Mouse (Mus musculus) thymus, postnatal 4 days (tissue): ENCODE measurements around the gene Mast4.

Experiments
- DNase-seq: peaks from one replicate; pipeline ENCODE4 v3.0.0; 2021

Mast4 gene

DNA sequence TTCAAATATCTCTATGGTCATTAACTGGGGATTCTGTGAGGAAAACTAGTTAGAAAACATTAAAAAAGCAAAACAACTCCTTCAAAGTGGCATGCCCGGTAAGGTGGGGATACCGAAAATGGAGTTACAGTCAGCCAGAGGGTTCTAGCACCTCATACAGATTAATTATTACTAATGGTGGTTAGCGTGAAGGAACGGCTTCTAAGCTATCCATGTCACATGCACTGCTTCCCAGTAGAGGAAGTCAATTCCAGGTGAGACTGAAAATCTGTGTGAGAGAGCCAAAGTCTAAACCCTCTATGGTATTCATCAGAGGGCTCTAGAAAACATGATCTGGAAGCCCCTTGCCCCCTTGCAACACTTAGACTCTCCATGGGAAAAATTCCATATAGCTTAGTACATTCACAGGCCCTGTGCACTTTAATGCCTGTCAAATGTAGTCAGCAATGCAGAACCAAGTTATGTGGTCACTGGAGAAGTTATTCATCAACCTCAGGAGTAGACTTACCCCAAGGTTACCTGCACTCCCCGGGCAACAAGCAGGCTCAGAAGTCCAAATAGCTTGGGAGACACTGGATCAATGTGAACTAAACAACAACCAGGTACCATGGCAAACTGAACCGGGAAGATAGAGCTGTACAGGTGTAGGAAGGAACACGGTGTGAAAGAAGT is 96.1 kb downstream of the Mast4 start:
- no peak for DNase-seq

DNA sequence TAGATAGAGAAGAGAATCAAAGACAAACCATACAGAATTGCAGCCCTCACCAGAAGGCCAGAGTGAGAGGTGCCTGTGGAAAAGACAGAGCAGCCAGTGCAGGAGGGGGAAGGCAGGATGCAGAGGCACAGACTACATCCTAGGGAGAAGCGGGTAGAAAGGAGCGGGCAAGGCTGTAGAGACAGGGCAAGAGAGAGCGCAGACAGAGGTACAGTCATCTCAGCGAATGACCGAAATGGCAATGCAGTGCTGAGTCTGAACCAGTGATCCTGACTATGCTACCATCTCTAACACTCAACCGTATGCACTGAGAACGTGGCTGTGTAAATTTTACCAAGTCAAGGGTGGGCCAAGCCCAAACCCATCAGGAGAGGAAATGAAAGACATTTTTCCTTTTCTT is 102.1 kb downstream of the Mast4 start:
- DNase-seq: no peak

DNA sequence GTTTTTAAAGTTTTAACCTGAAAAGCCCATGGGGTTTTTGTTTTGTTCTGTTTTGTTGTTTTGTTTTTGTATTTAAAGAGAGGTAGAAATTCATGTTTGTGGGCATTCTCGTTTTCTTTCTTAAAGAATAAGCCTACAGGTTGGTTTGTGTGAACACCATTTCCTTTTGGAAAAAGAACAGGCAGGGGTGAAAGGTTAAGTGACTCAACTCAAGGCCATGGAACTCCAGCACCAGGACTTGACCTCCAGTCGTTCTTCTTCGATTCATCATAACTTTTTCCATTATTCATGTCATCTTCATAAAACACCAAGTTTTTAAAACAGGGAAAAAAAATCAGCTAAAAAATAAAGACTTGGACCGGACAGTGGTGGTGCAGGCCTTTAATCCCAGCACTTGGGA is 105.2 kb downstream of the Mast4 start:
- no peak for DNase-seq

DNA sequence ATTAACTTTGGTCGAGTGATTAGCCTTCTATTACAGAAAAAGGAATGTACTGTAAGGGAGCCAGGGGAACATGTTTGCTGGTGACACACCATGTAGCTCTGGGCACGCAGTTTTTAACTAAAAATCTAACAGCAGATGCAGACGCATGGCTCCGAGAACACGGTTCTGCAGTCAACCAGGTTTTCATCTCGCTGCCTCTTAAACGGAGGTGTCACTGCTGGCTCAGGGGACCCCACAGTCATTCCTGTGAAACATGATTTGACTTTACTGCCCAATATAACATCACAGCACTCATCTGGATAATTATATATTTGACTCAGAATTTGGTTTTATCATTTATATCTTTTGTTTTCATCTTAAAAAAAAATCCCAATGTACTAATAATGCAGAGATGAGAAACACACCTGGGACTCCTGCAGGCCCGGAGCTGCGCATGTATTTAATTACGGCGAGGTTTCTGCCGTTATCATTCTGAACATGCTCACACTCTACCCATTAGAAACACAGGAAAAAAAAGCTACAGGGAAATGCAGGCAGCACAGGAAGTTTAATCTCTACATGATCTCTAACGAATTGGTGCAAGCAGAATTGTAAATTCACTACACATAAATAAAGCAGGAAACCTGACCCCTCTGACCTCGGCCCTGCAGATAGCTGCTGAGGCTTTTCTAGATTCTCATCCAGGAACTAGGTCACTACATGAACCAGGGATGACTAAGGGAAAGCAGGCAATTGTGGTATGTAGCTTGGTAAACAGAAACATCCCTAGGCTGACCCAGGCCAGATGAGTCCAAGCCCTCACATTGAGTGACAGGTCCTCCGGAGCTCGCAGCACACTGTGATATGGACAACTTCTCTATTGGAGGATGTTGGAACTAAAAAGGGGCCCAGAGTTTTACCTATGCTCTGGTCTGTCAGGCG is 108.1 kb downstream of the Mast4 start:
- no peak for DNase-seq

DNA sequence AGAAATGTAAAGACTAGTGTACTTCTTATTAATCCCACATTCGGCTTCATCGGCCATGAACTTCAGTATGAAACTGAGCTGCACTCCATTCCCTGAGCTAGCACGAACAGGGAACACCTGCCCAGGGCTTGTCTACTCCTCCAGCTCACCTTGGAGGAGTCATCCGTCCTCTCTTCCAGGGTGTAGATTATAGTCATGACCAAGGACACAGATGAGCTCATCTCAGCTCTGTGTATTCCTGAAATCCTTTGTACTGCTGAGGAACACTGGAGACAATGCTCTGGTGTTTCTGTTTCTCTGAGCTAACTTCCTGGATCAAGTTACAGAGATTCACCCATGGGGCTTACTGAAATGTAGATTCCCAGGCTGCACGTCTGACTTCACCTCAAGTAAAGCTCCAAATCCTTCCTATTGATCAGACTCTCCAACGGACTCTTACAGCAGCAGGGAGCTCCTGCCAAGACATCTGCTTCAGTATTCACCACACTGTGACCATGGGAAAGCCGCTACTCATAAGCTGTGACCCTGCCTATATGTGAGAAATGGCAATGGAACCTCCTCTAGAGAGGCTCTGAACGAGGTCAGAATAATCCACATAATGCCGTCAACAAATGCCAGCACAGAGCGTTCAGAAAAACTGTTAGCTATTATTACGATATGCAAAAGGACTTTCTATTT is 108.9 kb downstream of the Mast4 start:
- DNase-seq: no peak

DNA sequence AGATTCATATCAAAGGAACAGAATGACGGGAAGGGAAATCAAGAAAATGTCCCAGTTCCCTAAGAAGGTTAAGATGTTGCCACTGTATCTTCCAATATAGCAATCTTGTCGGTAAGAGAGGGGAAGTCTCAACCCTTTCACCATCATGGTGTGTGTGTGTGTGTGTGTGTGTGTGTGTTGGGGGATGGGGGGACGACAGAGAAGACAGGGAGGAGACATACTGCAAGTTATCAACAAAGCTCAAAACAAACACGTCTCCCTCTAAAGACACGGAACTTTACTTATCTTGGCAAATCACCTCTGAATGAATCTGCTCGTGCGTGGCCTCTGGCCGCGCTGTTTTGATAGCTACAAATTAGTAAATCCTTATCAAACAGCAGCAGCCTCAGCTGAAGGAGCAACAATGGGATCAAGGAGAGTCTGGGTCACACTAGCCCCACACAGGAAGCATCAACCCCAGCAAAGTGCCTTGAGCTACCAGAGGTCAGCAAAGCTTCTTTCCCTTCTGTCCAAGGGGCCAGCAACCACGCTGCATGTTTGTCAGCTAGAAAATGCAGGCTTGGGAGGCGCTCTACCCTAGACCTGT is 113.7 kb downstream of the Mast4 start:
- no peak for DNase-seq

DNA sequence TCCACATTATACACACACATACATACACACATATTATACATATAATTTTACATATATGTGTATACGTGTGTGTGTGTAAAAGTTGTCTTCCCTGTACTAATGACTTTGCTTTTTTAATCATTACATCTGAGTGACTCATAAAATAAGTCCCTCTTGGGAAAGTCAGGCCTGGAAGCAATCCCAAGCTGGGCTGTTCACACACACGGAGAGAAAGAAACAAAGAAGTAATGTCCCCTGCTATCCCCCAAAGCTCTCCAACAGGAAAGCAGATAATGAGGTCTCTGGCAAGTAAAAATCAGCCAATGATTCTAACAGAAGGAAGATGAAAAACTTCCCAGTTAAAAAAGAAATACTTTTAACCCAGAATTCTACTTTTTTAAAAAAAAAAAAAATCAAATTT is 114.3 kb downstream of the Mast4 start:
- no peak for DNase-seq

DNA sequence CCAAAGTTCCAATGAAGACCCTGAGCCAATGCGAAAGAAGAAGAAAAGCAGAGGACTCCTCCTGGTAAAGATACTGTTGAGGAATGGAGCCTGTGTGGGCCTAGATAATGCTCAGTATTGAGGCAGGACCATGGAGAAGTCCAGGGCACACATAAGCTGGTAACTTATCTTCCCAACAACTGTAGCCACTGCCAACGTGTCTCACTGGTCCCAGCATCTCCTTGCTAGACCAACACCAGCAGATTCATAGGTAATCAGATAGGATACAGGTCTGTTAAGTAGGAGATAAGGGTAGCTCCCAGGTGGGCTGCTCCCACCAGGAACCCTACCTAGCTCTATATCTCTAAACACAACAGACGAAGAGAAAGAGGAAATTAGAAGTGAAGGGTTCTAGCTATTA is 116.8 kb downstream of the Mast4 start:
- no peak for DNase-seq

DNA sequence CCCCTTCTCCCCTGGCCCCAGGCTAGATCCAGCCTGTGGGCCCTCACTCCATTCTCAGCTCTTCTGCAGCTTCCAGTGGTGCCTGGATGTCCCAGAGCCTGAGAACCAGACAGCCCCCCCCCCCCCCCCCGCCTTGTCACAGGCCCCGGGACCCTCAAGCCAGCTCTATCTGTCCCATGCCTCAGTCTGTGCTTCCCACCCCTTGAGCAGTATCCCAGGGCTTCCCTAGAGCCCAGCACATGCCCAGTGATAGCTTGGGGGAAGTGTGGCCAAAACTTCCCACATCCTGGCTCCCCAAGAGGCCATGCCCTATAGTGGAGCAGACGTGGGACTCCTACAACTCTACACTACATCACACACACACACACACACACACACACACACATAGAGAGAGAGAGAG is 119.8 kb downstream of the Mast4 start:
- DNase-seq: no peak

DNA sequence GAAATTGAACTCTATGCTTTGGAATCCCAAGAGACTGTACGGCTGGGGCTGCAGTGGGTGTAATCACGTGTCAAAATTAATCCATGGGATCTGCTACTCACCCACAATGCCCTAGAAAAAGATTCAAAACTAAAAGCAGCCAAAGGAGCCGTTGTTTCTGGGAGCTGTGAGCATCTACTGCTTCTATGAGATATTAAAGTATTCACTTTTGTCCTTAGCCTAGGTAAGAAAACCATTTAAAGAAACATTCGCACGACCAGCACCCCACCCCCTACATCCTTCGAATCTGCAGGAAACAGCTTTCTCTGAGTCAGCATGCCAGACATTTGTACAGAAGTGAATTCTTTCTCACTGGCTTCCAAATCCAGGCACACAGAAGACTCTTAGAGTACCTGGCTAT is 122.3 kb downstream of the Mast4 start:
- no peak for DNase-seq

DNA sequence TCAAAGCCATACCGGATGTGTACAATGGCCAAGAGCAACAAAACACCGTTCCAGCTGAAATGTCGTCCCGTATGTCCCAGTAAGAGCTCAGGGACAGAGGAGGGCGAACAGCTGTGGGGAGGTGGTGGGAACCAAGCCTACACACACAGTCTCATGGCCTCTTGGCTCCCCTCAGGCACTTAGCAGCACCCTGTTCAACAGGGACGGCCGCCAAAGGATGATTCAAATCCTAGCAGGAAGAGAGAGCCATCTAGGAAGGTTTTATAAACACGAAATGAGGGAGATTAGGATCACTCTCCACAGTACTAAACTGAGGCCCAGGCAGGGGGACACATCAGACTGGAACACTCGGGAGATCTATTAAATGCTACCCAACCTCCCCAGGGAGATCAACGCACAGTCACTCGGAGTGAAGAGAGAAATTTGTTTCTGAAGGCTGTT is 122.8 kb downstream of the Mast4 start:
- no peak for DNase-seq

DNA sequence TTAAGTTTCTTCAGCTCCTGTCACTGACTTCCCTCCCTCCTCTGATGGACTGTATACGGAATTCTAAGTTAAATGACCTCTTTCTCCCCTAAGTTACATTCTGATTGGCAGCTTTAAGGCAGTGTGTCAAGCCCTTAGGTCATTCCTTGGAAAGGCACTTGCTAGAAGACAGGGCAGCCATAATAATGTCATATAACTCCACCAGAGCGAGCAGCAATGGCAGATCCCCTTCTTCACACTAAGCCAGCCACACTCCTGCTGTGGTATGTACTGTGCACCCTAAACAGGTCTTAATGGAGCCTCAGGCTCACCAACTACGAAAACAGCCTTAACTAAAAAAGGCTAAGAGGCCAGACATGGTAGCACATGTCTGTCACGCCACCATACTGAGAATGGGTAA is 123.6 kb downstream of the Mast4 start:
- DNase-seq: no peak

DNA sequence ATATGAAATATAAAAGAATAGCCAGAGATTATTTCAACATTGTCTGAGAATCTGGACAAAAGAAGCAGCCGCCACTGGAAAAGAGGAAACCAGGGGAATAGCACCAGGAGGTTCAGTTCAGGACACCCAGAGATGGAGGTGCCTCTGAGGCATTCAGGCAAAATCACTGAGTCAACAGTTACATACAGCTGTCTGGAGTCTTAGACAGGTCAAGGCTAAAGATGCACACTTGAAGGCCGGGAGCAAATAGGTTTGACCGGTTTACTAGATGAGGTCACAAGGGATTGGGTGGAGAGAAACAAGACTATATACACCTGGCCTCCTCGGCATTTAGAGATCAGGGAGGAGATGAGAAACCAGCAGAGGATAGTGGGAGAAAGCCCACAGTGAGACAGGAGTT is 127.1 kb downstream of the Mast4 start:
- no peak for DNase-seq

DNA sequence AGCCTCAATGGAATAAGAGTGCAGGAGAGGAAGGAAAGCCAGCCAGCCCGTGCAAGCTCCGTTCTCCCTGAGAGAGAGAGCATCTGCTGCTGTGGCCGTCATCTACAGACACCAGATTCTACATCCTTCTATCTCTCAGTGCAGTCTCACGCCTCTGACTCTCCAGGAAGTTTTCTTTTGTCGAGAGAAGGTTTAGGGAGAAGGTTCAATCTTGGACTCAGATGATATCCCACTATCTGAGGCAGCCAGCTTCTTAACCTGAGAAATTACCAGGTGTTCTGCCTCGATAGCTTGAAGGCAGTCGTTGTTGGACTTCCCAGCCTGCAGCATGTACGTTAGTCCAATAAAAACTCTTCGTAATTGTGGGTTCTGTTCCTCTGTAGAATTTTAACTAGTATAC is 127.7 kb downstream of the Mast4 start:
- DNase-seq: no peak

DNA sequence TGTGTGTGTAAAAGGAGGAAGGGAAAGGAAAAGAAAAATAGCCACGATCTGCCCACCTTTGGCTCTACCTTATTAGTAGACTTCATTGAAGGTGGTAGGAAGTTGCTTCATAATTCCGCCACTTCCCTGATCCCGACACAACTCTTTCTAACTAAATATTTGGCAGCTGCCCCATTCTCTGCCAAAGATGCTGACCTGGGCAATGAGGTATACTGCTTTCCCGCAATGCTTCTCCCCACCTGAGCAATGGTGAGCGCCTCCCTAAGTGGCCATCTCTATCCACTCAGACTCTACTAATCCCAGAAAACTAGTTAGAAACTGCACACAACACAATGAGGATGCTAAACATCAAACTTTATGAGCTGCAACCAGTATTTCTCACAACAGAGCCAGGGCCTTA is 129.1 kb downstream of the Mast4 start:
- DNase-seq: no peak

DNA sequence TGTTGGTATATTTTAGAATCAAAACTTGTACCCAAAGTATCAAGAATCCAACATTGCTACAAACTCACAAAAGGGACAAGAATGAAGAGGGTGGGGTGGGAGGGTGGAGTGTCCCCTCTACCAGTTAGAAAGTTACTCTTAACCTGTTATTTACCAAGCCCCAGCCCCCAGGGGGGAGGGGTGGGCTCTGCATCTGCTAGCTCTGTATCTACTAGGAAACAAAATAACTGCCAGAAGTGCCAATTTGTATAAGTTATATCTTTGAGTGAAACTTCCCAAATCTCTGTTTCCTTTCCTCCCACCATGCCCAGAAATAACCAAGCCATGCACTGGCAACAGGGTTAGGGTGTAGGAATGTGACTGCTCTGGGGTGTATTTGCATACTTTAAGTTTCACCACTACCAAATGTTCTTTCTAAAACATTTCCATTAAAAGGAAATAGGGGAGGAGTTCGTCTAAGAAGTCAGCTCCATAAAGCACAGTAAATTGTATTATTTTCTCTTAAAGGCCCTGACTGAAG is 130.9 kb downstream of the Mast4 start:
- no peak for DNase-seq

DNA sequence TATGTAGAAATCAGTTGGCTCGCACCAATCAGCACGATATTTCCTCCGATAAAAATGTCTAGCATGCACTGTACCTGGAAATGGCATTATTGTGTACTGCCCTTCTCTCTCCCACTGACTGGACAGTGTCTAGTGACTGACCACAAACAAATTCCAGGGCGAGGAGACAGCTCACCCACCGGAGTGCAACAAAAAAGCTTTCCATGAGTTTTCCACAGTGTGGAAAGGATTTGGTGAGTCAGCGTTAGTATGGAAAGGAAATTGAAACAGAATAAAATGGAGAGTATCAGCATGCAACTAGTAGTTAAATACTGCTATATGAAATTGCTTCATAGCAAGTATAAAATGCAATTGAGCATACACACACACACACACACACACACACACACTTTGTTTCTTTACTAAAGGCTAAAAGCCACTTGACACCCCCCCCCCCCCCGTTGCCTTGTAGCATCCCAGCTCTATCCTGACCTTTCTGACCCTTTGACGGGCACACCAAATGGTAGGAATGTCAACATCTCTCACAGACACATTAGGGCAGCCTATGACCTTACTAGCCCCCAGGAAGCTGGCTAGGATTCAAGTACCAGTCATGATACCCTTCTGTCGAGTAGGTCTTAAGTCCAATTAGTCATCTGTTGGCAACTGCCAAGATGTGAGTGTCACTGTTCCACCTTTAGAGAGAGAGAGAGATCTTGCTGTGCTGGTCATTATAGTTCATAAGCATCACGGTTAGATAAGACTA is 133.1 kb downstream of the Mast4 start:
- DNase-seq: no peak

DNA sequence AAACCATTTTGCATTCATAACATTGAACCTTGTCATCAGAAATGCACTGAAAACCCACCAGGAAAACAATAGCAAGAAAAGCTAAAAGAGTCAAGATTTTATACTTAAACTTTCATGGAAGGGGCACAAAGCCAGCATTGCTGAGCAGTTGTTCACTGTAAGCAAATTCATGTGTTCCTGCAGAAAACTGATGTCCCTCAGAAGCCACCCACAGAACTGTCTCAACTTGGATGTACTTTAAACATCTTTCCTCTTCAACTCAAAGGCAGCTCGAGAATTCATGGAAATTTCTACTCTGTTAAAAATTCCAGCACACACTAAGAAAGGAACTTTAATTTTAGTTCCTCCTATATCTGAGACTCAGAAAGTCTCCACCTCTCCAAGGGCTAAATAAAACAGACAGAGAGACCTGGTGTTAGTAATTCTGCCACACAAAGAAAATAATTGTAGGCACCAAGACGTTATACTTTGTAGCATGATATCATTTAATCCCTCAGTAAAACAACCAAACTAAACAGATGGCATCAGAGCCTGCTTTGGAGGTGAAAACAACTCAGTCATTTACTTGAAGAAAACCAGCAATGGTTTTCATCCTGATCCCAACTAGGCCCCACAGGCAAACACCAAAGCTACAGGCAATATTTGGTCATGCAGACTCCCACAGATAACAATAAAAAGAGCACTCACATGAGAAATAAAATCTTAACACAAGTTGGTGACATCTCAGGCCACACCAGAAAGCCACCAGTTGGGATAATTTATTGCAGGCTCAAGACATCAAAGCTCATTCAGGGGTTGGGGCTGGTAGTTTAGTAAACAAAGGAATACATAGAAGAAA is 134.3 kb downstream of the Mast4 start:
- no peak for DNase-seq

DNA sequence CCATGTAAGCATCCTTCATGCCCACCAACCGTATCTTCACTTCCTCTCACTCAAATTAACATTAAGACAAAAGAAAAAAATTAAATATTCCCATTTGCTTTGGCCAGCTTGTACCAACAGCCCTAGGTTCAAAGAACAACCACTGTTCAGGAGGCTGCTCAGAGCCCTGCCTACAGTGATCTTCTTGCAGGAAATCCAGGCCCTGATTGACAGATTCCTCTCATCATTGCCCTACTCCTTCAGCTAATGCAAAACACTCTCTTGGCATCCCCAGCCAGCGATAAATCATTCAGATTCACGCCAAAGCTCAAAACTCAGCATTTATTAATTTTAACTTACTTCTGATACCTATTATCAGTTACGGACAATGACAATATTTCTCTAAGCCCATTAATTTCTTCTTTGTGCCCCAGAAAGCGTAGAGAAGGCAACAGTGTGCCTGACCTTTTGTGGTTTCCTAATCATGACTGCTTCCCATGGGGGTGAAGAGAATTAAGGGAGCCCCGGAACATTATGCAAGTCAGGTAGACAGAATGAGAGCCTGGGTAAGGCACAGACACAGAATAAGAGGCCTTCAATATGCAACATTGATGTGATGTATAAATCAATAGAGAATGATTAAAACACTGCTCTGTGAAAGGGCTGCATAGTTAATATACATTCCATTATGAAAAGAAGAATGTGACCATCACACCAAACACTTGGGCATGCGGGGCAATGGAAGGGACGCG is 135.9 kb downstream of the Mast4 start:
- DNase-seq: no peak

DNA sequence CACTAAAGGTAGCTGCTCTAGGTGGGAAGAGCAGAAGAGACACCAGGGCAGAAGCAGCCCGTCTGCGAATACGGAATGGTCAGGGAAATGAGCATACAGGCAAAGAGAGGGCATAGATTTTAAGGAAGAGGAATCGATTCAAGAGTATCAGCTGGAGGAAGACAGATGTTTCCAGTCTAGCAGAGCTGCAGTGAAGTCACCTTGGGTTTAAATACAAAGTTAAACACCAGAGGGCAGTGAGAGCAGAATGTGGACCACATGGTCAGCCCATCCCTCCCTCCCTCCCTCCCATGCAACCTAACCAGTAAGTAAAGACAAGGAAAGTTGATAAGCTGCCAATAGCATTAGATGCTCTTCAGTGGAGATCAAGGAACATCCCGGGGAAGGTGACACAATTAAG is 138.0 kb downstream of the Mast4 start:
- no peak for DNase-seq

DNA sequence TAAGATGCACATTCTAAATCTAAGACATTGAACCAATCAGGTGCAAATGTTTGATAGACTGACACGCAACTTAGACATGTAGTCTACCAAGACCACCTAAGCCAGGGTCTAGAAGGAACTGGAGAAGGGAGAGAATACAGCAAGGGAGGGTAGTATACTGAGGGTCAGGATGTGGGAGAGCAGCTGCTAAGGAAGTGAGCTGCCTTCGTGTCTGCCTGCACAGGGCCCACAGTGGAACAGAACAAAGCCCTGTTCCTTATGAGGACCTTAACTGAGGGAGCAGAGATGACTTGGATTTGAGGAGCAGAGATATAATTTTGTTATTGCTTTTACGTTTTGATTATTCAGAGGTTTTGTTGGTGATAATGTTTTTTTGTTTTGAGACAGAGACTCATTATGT is 138.4 kb downstream of the Mast4 start:
- no peak for DNase-seq
